Mouse (Mus musculus): ENCODE data around the gene Gimap5.

DNA sequence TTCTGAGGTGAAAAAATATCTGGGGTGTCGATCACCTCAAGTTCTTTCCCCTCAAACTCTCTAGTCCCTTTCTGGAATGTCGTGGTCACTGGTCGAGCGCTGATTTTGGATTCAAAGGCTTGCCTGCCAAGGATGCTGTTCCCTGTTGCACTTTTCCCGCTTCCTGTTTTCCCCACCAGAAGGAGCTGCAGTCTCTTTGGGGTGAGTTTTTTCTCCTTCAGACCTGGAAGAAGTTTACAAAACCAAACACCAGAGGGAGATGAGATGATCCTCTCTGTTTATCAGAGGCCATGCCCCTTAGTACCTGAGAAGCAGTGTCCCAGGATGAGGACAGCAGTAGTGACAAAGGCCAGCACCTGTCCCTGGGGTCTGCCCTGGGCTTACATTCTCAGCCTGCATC is 43.4 kb upstream of the Gimap5 start:
- TF ChIP-seq CTCF (IDR thresholded peaks at IDR 0.05; ENCODE audit: insufficient read depth, low read depth, low read length), result no peak
- no peak for TF ChIP-seq POLR2A (IDR thresholded peaks at IDR 0.05; ENCODE audit: insufficient read depth, low read depth, low read length)

Measured in olfactory bulb, adult 2 months (tissue).